Mouse (Mus musculus): Measurements from ENCODE around the gene Arid3c. TPM values are rescaled to one million over a fixed set of nuclear protein-coding genes. Genes with fewer than 3 reads are reported as not detected.
"Not testable (repeated sequence)": the region's sequence is repeated elsewhere in the genome, so short reads cannot be mapped to it uniquely, and the experiment has no call there.

Arid3c gene
- polyA plus RNA-seq, 1 experiment from 2014 or later: 0.59 TPM

DNA sequence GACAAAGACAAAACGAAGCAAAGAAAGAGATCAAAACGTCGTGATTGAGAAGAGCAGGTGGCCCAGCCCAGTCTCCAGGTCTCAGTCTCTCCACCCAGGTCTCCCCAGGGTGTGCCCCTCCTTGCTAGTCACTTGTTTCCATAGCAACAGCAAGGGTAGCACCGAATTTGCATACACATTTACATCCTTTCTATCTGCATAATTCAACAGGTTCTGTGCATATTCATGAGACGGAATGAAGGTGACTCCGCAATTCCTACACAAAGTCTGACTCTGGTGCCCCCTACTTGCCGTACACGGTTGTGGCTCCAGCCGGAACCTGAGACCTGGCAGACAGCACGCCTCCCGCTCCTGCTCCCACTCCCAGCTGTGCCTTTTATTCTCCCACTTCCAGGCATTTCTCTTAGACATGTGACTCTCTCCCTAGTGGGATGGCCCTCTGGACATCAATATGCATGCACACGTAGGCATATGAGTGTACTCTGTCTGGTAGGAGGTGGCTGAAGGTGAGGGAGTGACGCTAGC lies 23.9 kb downstream of the Arid3c start:
- Histone ChIP-seq H3K4me3 (ENCODE audit: low read depth, low read length) (no peak overlapping the region), H3K4me2 (ENCODE audit: low read depth, low read length, severe bottlenecking) (peak overlapping the region; percentile 22; the same call in 1 of the 2 replicates), H3K27me3 (ENCODE audit: control insufficient read depth, insufficient read depth, low read length) (peaks cover 3% of the 10 kb centered on the region; the same call in 1 of the 2 replicates), H3K4me1 (replicated peaks; ENCODE audit: control insufficient read depth, insufficient read depth, low read length) (peaks cover 16% of the 10 kb centered on the region), H3K9me3 (ENCODE audit: control insufficient read depth, low read length) (no peaks in the 10 kb centered on the region), H3K27ac (ENCODE audit: low read depth, low read length) (no peak overlapping the region), H3K9ac (ENCODE audit: low read length) (no peak overlapping the region), H3K36me3 (ENCODE audit: control insufficient read depth, insufficient read depth, low read length) (no peaks in the 10 kb centered on the region; the same call in 1 of the 2 replicates)
- ATAC-seq (replicated peaks; ENCODE audit: low FRiP score): peak; percentile 79
- WGBS: under 1% methylated on average over 13 of the region's 13 CpGs
- DNase-seq (ENCODE audit: low spot score): peak; percentile 87

DNA sequence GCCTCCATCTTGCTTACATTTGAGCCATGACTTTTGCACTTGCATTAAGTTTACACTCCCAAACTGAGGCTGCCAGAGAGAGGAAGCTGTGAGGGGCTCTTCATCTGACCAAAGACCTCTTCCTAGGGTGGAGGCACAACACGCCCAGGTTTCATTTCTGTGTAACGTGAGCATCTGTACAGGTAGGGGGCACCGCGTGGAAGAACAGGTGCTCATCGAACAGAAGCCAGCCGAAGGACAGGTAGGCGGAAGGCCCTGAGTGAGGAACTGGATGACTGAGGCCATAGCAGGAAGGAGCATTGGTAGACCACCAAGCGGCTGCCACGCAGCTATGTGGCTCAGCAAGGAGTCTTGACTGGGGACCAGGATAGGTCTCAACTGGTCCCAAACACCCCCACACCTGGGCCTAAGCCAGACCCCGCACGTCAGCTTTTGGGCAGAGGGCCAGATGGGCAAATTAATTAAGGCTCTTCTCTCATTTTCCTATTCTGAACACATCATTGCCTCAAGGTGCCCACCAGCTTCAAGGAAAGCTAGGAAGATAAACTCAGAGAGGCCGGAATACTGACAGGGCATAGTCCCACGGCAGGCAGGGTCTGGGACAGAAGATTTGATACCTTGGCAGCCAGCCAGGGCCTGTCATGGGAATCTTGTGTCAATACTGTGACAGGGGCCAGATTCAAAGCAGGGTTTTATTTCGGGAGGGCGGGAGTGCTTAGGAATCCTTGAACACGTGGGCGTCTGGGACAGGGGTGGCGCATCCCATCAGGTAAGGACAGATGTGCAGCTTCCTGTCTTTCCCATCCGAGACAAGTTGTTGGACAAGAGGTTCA lies 24.8 kb downstream of the Arid3c start:
- ATAC-seq (replicated peaks; ENCODE audit: low FRiP score): no peak
- peaks cover 13% of the 10 kb centered on the region for H3K4me1 ChIP-seq (replicated peaks; ENCODE audit: control insufficient read depth, insufficient read depth, low read length)
- H3K27ac ChIP-seq (ENCODE audit: low read depth, low read length): no peak overlapping the region
- peaks cover 3% of the 10 kb centered on the region; the same call in 1 of the 2 replicates for H3K27me3 ChIP-seq (ENCODE audit: control insufficient read depth, insufficient read depth, low read length)
- no peaks in the 10 kb centered on the region; the same call in 1 of the 2 replicates for H3K36me3 ChIP-seq (ENCODE audit: control insufficient read depth, insufficient read depth, low read length)
- 75% methylated on average over 19 of the region's 19 CpGs for WGBS
- H3K9me3 ChIP-seq (ENCODE audit: control insufficient read depth, low read length): no peaks in the 10 kb centered on the region
- DNase-seq (ENCODE audit: low spot score): no peak
- H3K9ac ChIP-seq (ENCODE audit: low read length): no peak overlapping the region
- no peak overlapping the region for H3K4me3 ChIP-seq (ENCODE audit: low read depth, low read length)
- peak overlapping the region; percentile 22; the same call in 1 of the 2 replicates for H3K4me2 ChIP-seq (ENCODE audit: low read depth, low read length, severe bottlenecking)

DNA sequence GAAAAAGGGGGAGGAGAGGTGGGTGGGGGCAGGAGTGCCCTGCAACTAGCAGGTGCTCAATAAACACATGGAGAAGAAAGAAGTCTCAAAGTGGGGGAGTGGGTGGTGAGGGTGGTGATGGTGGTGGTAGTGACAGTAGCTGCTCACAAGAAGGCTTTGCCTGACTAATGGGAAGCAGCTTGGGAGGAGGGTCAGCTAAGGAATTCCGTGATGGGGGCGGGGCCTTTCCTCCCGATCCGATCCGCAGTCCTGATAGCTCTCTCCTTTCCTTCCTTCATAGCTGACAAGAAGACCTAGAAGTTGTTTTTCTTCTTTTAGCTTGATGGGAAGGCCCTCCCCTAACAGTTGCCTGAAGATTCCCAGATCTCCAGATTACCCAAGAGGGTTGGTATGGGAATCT lies 26.3 kb downstream of the Arid3c start:
- DNase-seq (ENCODE audit: low spot score): no peak

DNA sequence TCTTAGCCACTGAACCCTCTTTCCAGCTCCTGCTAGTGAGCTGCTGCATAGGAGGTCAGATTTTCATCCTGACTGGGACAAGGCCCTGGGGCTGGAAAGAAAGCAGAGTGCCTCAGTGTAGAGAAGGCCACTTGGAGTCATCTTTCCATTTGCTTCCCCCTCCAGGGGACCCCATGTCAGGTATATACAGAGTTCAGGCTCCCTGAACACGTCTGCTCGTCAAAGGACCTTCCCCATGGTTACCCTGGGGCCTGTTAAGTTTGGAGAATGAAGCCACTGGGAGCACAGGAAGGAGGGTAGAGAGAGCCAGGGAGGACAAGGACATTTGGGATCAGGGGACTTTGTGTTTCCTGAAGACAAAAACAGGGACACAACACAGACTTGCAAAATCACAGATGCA lies 28.7 kb downstream of the Arid3c start:
- ATAC-seq (replicated peaks; ENCODE audit: low FRiP score); H3K4me3 ChIP-seq (ENCODE audit: low read depth, low read length); H3K4me2 ChIP-seq (ENCODE audit: low read depth, low read length, severe bottlenecking); H3K9ac ChIP-seq (ENCODE audit: low read length); H3K9me3 ChIP-seq (ENCODE audit: control insufficient read depth, low read length); H3K36me3 ChIP-seq (ENCODE audit: control insufficient read depth, insufficient read depth, low read length); H3K27ac ChIP-seq (ENCODE audit: low read depth, low read length); DNase-seq (ENCODE audit: low spot score); H3K27me3 ChIP-seq (ENCODE audit: control insufficient read depth, insufficient read depth, low read length); H3K4me1 ChIP-seq (replicated peaks; ENCODE audit: control insufficient read depth, insufficient read depth, low read length): not testable (repeated sequence)
- WGBS: 53% methylated on average over 2 of the region's 2 CpGs

More for the DNA sequence above, 26.3 kb downstream of the Arid3c start:
- WGBS: 8% methylated on average over 5 of the region's 5 CpGs
- peaks cover 13% of the 10 kb centered on the region for H3K4me1 ChIP-seq (replicated peaks; ENCODE audit: control insufficient read depth, insufficient read depth, low read length)
- H3K36me3 ChIP-seq (ENCODE audit: control insufficient read depth, insufficient read depth, low read length): no peaks in the 10 kb centered on the region
- no peak overlapping the region for H3K4me3 ChIP-seq (ENCODE audit: low read depth, low read length)
- H3K4me2 ChIP-seq (ENCODE audit: low read depth, low read length, severe bottlenecking): no peak overlapping the region
- H3K9ac ChIP-seq (ENCODE audit: low read length): no peak overlapping the region
- H3K27ac ChIP-seq (ENCODE audit: low read depth, low read length): no peak overlapping the region
- H3K9me3 ChIP-seq (ENCODE audit: control insufficient read depth, low read length): no peaks in the 10 kb centered on the region
- ATAC-seq (replicated peaks; ENCODE audit: low FRiP score): no peak
- H3K27me3 ChIP-seq (ENCODE audit: control insufficient read depth, insufficient read depth, low read length): peaks cover 3% of the 10 kb centered on the region; the same call in 1 of the 2 replicates

DNA sequence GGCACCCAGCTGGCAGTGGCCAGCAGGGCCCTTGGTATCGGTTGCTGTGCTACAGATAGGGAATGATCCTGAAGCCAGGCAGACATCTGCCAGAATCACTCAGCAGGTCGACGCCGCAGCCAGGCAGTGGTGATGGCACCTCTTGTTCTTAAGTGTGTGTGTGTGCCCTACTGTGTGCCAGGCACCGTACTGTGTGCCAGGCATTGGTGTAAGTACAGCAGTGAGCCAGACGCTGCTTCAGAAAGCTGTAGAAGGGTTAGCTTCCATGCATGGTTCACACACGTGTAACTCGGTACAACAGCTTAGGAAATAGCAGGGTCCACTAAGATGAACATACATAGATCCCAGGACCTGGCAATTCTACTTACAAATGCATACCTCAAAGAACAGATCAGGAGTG lies 30.7 kb downstream of the Arid3c start:
- H3K36me3 ChIP-seq (ENCODE audit: control insufficient read depth, insufficient read depth, low read length); ATAC-seq (replicated peaks; ENCODE audit: low FRiP score); H3K4me1 ChIP-seq (replicated peaks; ENCODE audit: control insufficient read depth, insufficient read depth, low read length); H3K4me3 ChIP-seq (ENCODE audit: low read depth, low read length); H3K9me3 ChIP-seq (ENCODE audit: control insufficient read depth, low read length); H3K4me2 ChIP-seq (ENCODE audit: low read depth, low read length, severe bottlenecking); H3K27me3 ChIP-seq (ENCODE audit: control insufficient read depth, insufficient read depth, low read length); H3K27ac ChIP-seq (ENCODE audit: low read depth, low read length); DNase-seq (ENCODE audit: low spot score); H3K9ac ChIP-seq (ENCODE audit: low read length): not testable (repeated sequence)
- 71% methylated on average over 2 of the region's 8 CpGs for WGBS

DNA sequence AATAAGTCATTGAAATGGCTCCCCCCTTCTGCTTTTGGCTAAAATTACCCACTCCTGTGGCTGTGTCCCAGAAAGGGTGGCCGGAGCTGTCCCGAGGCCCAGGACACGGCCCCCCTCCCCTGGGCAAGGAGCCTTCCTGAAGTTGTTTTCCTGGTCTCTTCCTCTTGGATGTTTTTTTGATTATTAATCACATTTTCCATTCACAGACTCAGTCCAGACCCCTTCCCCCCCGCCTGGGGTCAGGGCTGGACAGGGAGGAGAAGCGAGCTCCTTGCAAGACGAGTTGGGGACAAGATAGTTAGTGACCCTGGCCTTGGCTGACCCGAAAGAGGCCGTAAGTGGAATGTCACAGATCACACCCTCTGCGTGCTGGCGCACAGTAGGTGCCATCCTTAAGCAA lies 31.2 kb downstream of the Arid3c start, which contains the start of gene Il11ra1:
Gene Il11ra1 (plus strand): TSS at position 207 of the 400 bp plus-strand sequence.
- H3K9ac ChIP-seq (ENCODE audit: low read length); H3K27me3 ChIP-seq (ENCODE audit: control insufficient read depth, insufficient read depth, low read length); DNase-seq (ENCODE audit: low spot score); H3K9me3 ChIP-seq (ENCODE audit: control insufficient read depth, low read length); H3K4me1 ChIP-seq (replicated peaks; ENCODE audit: control insufficient read depth, insufficient read depth, low read length); ATAC-seq (replicated peaks; ENCODE audit: low FRiP score); H3K4me2 ChIP-seq (ENCODE audit: low read depth, low read length, severe bottlenecking); H3K27ac ChIP-seq (ENCODE audit: low read depth, low read length); H3K4me3 ChIP-seq (ENCODE audit: low read depth, low read length); H3K36me3 ChIP-seq (ENCODE audit: control insufficient read depth, insufficient read depth, low read length): not testable (repeated sequence)
- 84% methylated on average over 7 of the region's 10 CpGs for WGBS

DNA sequence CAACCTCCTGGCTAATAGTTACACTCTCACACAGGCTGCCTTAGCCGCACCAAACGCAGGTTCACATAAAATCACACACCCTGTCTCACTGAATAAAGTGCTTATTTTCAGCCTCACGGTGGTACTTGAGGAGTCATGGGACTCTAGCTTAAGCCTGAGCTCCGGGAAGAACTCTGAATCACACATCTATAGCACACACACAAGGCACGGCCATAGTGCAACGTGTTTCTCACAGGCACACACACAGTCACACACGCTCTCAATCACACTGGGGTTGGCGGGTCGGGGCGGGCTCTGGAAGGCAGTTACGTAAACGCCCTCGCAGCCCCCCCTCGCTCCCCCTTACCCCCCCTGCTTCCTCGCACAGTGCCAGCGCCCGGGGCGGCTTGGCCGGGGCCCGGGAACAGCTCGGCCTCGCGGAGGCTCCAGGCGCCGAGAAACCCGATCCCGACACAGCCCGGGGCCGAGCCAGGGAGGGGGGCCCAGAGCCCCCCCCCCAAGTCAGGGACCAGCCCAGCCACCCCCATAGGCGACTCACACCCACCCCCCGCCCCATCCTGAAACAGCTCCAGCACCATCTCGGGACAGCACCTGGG lies 32.4 kb downstream of the Arid3c start:
- not testable (repeated sequence) for H3K36me3 ChIP-seq (ENCODE audit: control insufficient read depth, insufficient read depth, low read length); H3K9ac ChIP-seq (ENCODE audit: low read length); H3K27me3 ChIP-seq (ENCODE audit: control insufficient read depth, insufficient read depth, low read length); H3K27ac ChIP-seq (ENCODE audit: low read depth, low read length); ATAC-seq (replicated peaks; ENCODE audit: low FRiP score); H3K4me2 ChIP-seq (ENCODE audit: low read depth, low read length, severe bottlenecking); H3K4me1 ChIP-seq (replicated peaks; ENCODE audit: control insufficient read depth, insufficient read depth, low read length); H3K4me3 ChIP-seq (ENCODE audit: low read depth, low read length); H3K9me3 ChIP-seq (ENCODE audit: control insufficient read depth, low read length)
- peak; percentile 53 for DNase-seq (ENCODE audit: low spot score)
- WGBS: 9% methylated on average over 22 of the region's 32 CpGs

DNA sequence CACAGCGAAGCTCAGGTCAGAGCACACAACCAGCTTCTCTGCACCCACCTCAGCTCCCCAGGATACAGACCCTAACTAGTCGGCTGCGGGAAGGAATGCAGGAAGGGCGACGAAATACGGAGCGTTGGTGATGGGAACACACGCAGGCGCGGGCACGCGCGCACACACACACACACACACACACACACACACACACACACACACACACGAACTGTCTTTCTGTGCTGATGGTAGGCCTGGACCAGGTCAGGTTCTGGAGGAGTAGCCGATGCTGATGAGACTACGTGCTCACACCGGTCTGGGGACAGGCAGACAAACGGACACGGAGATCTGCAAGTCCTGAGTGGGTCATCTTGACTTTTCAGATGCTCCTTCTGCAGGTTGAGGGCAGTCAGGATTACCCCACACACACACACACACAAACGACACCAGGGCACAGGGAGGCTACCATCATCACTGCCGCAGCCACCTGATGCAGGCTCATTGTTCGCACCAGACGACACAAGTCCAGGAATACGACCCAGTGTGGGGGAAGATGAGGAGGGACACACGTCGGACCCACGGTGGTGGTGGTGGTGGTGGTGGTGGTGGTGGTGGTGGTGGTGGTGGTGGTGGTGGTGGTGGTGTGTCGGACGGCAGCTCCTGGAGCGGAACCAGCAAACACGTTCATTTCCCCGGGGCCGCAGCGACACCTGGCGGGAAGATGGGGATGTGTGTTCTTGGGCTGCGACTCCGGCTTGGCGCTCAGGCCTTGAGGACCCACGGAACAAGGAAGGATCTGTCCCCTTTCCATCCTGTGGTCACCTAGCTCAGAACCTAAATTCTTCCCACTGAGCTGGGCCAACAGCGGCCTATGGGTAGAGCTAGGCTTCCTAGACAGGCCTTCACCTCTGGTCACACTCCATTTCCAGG lies 33.8 kb downstream of the Arid3c start, which contains the start of gene Cntfr:
Gene Cntfr (minus strand): TSS at position 160 of the 912 bp plus-strand sequence.
- not testable (repeated sequence) for H3K9ac ChIP-seq (ENCODE audit: low read length); H3K4me1 ChIP-seq (replicated peaks; ENCODE audit: control insufficient read depth, insufficient read depth, low read length); H3K4me3 ChIP-seq (ENCODE audit: low read depth, low read length); H3K9me3 ChIP-seq (ENCODE audit: control insufficient read depth, low read length); H3K36me3 ChIP-seq (ENCODE audit: control insufficient read depth, insufficient read depth, low read length); ATAC-seq (replicated peaks; ENCODE audit: low FRiP score); H3K27ac ChIP-seq (ENCODE audit: low read depth, low read length); H3K27me3 ChIP-seq (ENCODE audit: control insufficient read depth, insufficient read depth, low read length)
- WGBS: 14% methylated on average over 24 of the region's 40 CpGs
- DNase-seq (ENCODE audit: low spot score): peak; percentile 92
- H3K4me2 ChIP-seq (ENCODE audit: low read depth, low read length, severe bottlenecking): peak within 1 kb of the TSS; percentile 36; the same call in 1 of the 2 replicates

Data from forebrain, embryonic 11.5 days (tissue).